Mouse (Mus musculus) neural tube, embryonic 14.5 days (tissue): ENCODE measurements around the gene Scube2. TPM values are rescaled to one million over a fixed set of nuclear protein-coding genes. Genes with fewer than 3 reads are reported as not detected.

ENCODE experiments used
- ATAC-seq: fragments of 200-750 bp; cut with Nextera tagmentation; 2 replicates; pipeline ENCODE4 v1.8.0; 2017; ENCODE audit warnings: low read depth, mild to moderate bottlenecking, moderate TSS enrichment, moderate library complexity
- H3K27ac ChIP-seq: fragments of 300-500 bp; sonication (generic); 2 replicates; pipeline ENCODE4 v1.5.1; 2014; ENCODE audit warnings: low read depth, mild to moderate bottlenecking, control low read depth, low read length, moderate library complexity, mixed read lengths
- H3K27me3 ChIP-seq: fragments of 300-500 bp; sonication (generic); 2 replicates; pipeline ENCODE4 v1.6.1; 2014; ENCODE audit warnings: low read length; ENCODE audit not compliant: control insufficient read depth, insufficient read depth
- H3K36me3 ChIP-seq: fragments of 300-500 bp; sonication (generic); 2 replicates; pipeline ENCODE4 v1.6.1; 2014; ENCODE audit warnings: low read length, mixed read lengths; ENCODE audit not compliant: control insufficient read depth, insufficient read depth
- H3K4me1 ChIP-seq: fragments of 300-500 bp; sonication (generic); 2 replicates; pipeline ENCODE4 v1.6.1; 2014; ENCODE audit warnings: low read length; ENCODE audit not compliant: control insufficient read depth, insufficient read depth
- H3K4me2 ChIP-seq: fragments of 300-500 bp; sonication (generic); 2 replicates; pipeline ENCODE4 v1.6.1; 2014; ENCODE audit warnings: mild to moderate bottlenecking, low read depth, low read length, control low read depth
- H3K4me3 ChIP-seq: fragments of 300-500 bp; sonication (generic); 2 replicates; pipeline ENCODE4 v1.5.1; 2014; ENCODE audit warnings: low read depth, low read length, control low read depth, mixed read lengths
- H3K9ac ChIP-seq: fragments of 300-500 bp; sonication (generic); replicated peaks from 2 replicates; pipeline ENCODE4 v1.6.1; 2014; ENCODE audit warnings: low read depth, mild to moderate bottlenecking, control low read depth, low read length, mixed read lengths
- H3K9me3 ChIP-seq: fragments of 300-500 bp; sonication (generic); 2 replicates; pipeline ENCODE4 v1.6.1; 2016; ENCODE audit warnings: low read length; ENCODE audit not compliant: control insufficient read depth
- WGBS: fragments of 180-500 bp; shearing (Covaris S2); extraction: QIAGEN DNeasy Blood & Tissue Kit; methylation state at CpG from one replicate; pipeline ENCODE4 v1.1.7; 2014; 5-methylcytosine and 5-hydroxymethylcytosine counted together
- polyA plus RNA-seq: library from polyadenylated mRNA; unstranded; fragments of >200 nt; fragmentation: Nextera tagmentation; extraction: Ambion mirVana; gene quantifications from 2 replicates; pipeline ENCODE4 v1.2.1, GENCODE M21; 2014

The Scube2 gene
- polyA plus RNA-seq, 1 experiment from 2014 or later = 3.3 TPM

DNA sequence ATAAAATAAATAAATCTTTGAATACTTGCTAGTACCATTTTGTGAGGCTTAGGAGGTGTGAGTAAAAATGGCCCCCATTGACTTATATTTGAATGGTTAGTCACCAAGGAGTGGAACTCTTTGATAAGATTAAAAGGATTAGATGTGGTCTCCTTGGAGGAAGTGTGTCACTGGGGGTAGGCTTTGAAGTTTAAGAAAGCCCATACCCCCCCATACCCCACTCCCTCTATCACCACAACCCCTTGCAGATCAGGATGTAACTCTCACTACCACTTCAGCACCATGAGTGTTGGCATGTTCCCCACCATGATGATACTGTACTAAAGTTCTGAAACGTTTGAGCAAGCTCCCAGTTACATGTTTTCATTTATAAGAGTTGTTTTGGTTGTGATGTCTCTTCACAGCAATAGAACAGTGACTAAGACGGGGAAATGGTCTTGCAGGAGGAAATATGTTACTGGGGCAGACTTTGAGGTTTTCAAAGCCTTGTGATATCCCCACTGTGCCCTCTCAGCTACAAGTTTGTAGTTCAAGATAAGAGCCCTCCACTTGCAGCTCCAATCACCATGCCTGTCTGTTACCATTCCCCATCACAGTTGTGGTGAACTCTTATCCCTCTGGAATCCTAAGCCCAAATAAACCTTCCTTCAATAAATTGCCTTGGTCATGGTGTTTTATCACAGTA, 96.6 kb downstream of the Scube2 start:
- ATAC-seq = no peak
- WGBS = 65% methylated on average over 2 of the region's 2 CpGs
- Histone ChIP-seq H3K36me3 (no peaks in the 10 kb centered on the region), H3K9me3 (no peaks in the 10 kb centered on the region), H3K27me3 (no peaks in the 10 kb centered on the region), H3K9ac (no peak overlapping the region), H3K4me1 (no peaks in the 10 kb centered on the region), H3K4me2 (no peak overlapping the region), H3K4me3 (no peak overlapping the region), H3K27ac (no peak overlapping the region)

DNA sequence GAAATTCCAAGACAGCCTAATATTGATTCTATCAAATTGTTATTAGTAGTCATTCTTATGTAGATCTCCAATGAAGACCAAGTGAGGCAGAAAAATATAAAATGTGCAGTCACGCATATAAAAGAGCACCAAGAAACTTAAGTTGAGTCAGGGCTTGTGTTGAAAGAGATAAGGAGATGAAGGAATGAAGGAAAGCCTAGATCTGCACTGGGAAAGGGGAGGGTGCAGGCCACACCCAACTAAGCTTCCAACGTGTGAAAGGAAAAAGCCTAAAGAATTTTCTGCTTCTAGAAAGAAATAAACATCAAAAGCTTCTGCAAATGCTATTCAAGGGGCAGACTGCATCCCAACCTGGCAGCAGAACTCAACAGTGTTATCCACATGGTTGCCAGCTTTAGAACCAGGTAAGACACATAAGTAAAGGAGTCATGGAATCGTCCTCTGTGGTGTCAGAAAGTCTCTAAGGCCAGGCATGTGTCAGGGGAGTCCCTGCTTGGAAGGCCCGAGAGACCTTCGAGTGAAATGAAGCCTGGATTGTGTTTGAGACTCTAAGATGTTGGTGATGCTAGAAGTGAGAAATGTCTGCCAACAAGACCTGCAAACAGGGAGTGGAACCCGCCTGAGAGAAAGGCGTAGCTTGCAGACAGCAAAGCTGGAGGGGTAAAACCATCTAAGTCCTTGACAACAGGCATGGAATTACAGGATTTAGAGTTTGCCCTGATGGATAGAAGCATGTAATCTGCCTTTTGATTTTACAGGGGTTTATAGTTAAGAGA, 97.7 kb downstream of the Scube2 start:
- H3K9me3 ChIP-seq = no peaks in the 10 kb centered on the region
- WGBS = 85% methylated on average over 7 of the region's 7 CpGs

DNA sequence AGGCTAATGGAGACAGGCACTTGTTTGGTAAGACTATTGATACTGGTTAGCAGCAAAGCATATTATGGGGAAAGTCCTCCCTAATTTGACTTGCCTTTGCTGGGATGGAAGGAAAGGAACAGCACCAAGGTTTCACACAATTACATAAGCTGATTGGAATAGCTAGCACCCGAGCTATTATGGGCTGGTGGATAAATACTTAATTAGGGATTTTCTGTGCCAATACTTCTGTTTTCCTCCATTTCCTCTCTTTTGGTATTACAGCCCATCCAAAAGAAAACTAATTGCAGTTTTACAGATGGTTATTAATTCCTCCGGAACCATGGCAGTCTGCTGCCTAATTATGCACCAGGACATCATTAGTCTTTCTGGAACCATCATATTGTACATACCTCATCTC, 101.5 kb downstream of the Scube2 start:
- ATAC-seq = no peak
- H3K4me2 ChIP-seq = no peak overlapping the region
- H3K36me3 ChIP-seq = no peaks in the 10 kb centered on the region
- no peak overlapping the region for H3K27ac ChIP-seq
- H3K27me3 ChIP-seq = no peaks in the 10 kb centered on the region
- H3K9ac ChIP-seq = no peak overlapping the region
- no peaks in the 10 kb centered on the region for H3K9me3 ChIP-seq
- H3K4me1 ChIP-seq = no peaks in the 10 kb centered on the region
- 77% methylated on average over 2 of the region's 2 CpGs for WGBS
- H3K4me3 ChIP-seq = no peak overlapping the region

More for the DNA sequence above, 97.7 kb downstream of the Scube2 start:
- no peaks in the 10 kb centered on the region for H3K36me3 ChIP-seq
- H3K4me3 ChIP-seq = no peak overlapping the region
- no peak for ATAC-seq
- H3K9ac ChIP-seq = no peak overlapping the region
- no peaks in the 10 kb centered on the region for H3K4me1 ChIP-seq
- no peaks in the 10 kb centered on the region for H3K27me3 ChIP-seq
- no peak overlapping the region for H3K4me2 ChIP-seq
- no peak overlapping the region for H3K27ac ChIP-seq

DNA sequence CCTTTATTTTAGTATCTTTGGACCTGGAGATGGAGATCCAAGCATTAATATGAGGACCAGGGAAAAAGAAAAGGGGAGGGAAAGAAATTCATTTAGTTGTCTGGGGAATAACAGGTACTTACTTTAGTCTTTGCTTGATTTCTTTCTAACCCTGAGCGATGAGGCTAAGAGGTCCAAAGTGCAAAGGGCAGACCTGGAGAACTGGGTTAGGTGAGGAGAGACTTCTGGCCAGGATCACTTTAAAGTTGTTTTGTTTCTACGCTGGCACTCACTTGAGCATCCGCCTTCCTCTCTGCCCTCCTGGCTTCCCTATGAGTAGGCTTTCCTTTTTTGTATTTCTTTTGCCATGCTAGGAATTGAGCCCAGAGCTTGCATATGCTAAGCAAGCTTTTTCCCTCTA, 109.2 kb downstream of the Scube2 start:
- H3K27ac ChIP-seq = no peak overlapping the region
- H3K4me1 ChIP-seq = peaks cover 12% of the 10 kb centered on the region
- no peaks in the 10 kb centered on the region for H3K36me3 ChIP-seq
- no peak for ATAC-seq
- 93% methylated on average over 3 of the region's 3 CpGs for WGBS
- no peak overlapping the region for H3K9ac ChIP-seq
- no peak overlapping the region for H3K4me2 ChIP-seq
- H3K27me3 ChIP-seq = no peaks in the 10 kb centered on the region; the same call in 1 of the 2 replicates
- no peaks in the 10 kb centered on the region for H3K9me3 ChIP-seq
- H3K4me3 ChIP-seq = no peak overlapping the region

DNA sequence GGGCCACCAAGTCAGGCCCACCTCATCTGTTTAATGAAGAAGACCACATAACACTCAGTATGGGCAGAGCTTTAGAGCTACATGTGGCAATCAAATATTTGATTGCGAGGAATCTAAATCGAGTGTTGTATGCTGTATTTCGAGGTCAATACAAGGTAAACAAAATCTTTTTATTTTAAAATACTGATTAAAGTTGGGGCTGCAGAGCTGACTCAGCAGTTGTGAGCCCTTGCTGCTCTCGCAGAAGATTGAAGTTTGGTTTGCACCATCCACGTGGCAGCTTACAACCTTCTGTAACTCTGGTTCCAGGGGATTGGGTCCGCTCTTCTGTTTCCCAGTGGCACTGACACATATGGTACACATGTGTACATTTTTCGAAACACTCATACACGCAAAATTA, 111.4 kb downstream of the Scube2 start:
- H3K36me3 ChIP-seq = 0 out of 2 replicates have a peak, but pooled peaks cover 5% of the 10 kb centered on the region
- H3K4me1 ChIP-seq = peaks cover 17% of the 10 kb centered on the region
- H3K27me3 ChIP-seq = no peaks in the 10 kb centered on the region; the same call in 1 of the 2 replicates
- ATAC-seq = no peak
- no peak overlapping the region for H3K4me2 ChIP-seq
- no peak overlapping the region for H3K9ac ChIP-seq
- H3K9me3 ChIP-seq = no peaks in the 10 kb centered on the region
- no peak overlapping the region for H3K27ac ChIP-seq
- no peak overlapping the region for H3K4me3 ChIP-seq
- WGBS = 93% methylated on average over 8 of the region's 8 CpGs

DNA sequence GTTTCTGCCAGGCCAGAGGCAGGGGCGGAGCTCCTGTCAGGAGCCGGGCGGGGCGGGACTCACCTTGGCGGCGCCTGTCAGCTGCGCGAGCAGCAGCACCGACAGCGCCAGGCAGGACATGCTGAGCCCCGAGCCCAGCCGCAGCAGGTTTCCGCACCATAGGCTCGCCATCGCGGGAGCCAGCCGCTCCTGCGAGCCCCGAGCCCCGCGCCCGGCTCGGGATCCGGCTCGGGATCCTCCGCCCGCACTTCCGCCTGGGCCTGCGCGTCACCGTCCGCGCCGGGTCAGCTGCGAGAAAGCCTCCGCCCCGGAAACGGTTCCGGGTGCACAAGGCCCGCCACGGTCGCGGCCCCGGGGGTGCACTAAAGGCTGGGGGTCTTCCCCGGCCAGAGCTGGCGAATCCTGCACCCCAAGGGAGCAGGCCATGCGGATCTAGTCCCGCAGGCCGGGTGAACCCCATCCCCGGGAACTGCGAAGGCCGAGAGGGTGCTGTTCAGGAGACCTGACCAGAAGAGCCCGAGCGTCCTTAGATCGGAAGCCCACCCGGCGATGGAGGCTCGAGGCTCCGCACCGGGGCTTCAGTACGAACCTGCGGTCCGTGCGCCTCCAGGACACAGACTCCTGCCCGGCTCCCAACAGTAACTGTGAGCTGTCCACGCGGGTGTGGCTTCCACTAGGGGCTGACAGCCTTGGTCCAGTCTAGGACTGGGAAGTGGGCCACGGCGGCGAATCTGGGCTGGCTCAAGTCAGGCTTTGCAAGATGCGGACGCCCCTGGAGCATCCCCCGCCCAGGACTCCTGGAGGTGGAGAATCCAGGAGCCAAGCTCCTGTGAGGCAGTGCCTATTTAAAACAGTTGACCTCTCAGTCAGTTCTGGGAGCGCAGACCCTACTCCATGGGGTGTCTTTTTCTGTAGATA, 113.2 kb downstream of the Scube2 start, which contains the start of gene Tmem9b:
Gene Tmem9b, minus strand, starts transcription at position 868 of the 918 bp plus-strand sequence.
- 0 out of 2 replicates have a peak, but pooled peaks cover 5% of the 10 kb centered on the region for H3K36me3 ChIP-seq
- WGBS = under 1% methylated on average over 74 of the region's 74 CpGs
- peak within 1 kb of the TSS; percentile 92 for H3K4me2 ChIP-seq
- H3K27me3 ChIP-seq = no peaks in the 10 kb centered on the region; the same call in 1 of the 2 replicates
- H3K9me3 ChIP-seq = no peaks in the 10 kb centered on the region
- H3K4me1 ChIP-seq = peaks cover 17% of the 10 kb centered on the region
- ATAC-seq = peak; percentile 90
- peak within 1 kb of the TSS; percentile 92 for H3K9ac ChIP-seq
- peak within 1 kb of the TSS; percentile 88 for H3K27ac ChIP-seq
- peak within 1 kb of the TSS; percentile 92 for H3K4me3 ChIP-seq

DNA sequence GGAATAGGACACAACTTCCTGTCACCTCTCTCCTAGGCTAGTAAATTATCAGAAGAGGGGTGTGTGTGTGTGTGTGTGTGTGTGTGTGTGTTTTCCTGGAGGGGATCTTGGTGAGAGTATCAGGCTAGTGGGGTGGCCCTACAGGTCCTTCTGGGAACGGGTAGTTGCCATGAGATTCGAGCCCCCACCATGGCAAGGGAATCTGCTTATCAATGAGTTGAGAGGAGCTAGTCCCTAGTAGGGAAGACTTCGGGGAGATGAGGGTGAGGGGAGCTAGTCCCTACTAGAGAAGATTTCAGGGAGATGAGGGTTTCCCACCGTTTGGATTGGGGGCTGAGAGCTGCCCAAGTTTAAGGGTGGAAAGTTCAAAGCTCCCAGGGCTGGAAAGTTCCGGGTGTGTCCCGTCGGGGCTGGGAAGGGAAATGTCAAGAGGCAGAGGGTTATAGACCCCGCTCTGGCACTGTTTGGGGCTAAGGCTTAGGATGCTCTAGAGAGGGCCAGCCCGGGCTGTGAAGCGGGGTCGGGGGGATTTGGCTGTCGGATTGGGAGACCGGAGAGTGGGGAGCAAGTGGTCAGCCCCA, 114.0 kb downstream of the Scube2 start:
- no peaks in the 10 kb centered on the region for H3K9me3 ChIP-seq
- H3K4me3 ChIP-seq = peak overlapping the region; percentile 92
- peak; percentile 16 for ATAC-seq
- 6% methylated on average over 13 of the region's 13 CpGs for WGBS
- peaks cover 17% of the 10 kb centered on the region for H3K4me1 ChIP-seq
- peaks cover 12% of the 10 kb centered on the region for H3K36me3 ChIP-seq
- H3K4me2 ChIP-seq = peak overlapping the region; percentile 92
- peak overlapping the region; percentile 92 for H3K9ac ChIP-seq
- peak overlapping the region; percentile 88 for H3K27ac ChIP-seq
- H3K27me3 ChIP-seq = no peaks in the 10 kb centered on the region; the same call in 1 of the 2 replicates
